Mouse (Mus musculus) left cerebral cortex, adult 11 months (tissue): Measurements from ENCODE around the gene Gm21693.
"Not testable (repeated sequence)": the region's sequence is repeated elsewhere in the genome, so short reads cannot be mapped to it uniquely, and the experiment has no call there.

Experiments used
- DNase-seq: peaks from one replicate; pipeline ENCODE4 v3.0.0; 2022; ENCODE audit warnings: low spot score

The Gm21693 gene

GRCm38 (mm10) chrY:3345229-3345628, at the start of gene Gm21693:
Gene Gm21693, minus strand, starts transcription at chrY:3345329.
- not testable (repeated sequence) for DNase-seq

GRCm38 (mm10) chrY:3340661-3341060, 4.5 kb downstream of the Gm21693 start:
- peak; percentile 12 for DNase-seq

GRCm38 (mm10) chrY:3306349-3306748, 38.8 kb downstream of the Gm21693 start, which contains the start of gene Gm21677:
Gene Gm21677, minus strand, starts transcription at chrY:3306449.
- not testable (repeated sequence) for DNase-seq
